Mouse (Mus musculus): ENCODE results near the gene Pbld2. TPM values are rescaled to one million over a fixed set of nuclear protein-coding genes. Genes with fewer than 3 reads are reported as not detected.

The Pbld2 gene
- polyA plus RNA-seq, 1 experiment: not detected

- peaks cover 41% of the 10 kb centered on the region for H3K27me3 ChIP-seq (ENCODE audit: control insufficient read depth)
- no peak overlapping the region for H3K4me3 ChIP-seq (replicated peaks)
- H3K36me3 ChIP-seq (ENCODE audit: control insufficient read depth): no peaks in the 10 kb centered on the region
- TF ChIP-seq GATA1 (IDR thresholded peaks at IDR 0.05; ENCODE audit: low read length): no peak
- no peaks in the 10 kb centered on the region; the same call in 1 of the 2 replicates for H3K9me3 ChIP-seq (ENCODE audit: control insufficient read depth, low read length)
- no peaks in the 10 kb centered on the region for H3K4me1 ChIP-seq (ENCODE audit: control insufficient read depth)
Observed at GRCm38 (mm10) chr10:63096757-63097156, 72.6 kb downstream of the Pbld2 start.

DNA sequence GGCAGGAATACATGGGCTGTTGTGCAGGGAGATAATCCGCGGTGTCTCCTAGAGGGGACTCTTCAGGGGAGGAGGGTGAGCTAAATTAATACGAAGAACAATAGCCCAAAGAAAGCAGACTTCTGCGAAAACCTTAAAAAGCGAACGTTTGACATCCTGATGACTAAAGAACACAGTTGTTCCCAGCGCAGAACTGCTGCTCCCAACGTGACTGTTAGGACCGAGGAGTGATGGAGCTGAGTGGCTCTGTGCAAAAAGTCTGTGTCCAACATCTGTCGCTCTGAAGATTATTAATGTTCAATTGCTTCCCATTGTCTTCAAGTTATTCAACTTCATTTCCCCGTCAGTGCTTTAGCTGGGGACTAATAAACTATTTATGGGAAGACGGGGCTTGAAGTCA, 74.1 kb downstream of the Pbld2 start:
- Histone ChIP-seq H3K4me1 (ENCODE audit: control insufficient read depth) (no peaks in the 10 kb centered on the region), H3K9me3 (ENCODE audit: control insufficient read depth, low read length) (no peaks in the 10 kb centered on the region; the same call in 1 of the 2 replicates), H3K4me3 (replicated peaks) (no peak overlapping the region), H3K27me3 (ENCODE audit: control insufficient read depth) (peaks cover 45% of the 10 kb centered on the region), H3K36me3 (ENCODE audit: control insufficient read depth) (no peaks in the 10 kb centered on the region)
- TF ChIP-seq TAL1 (IDR thresholded peaks at IDR 0.05; ENCODE audit: low read length) (no peak), GATA1 (IDR thresholded peaks at IDR 0.05; ENCODE audit: low read length) (no peak)

DNA sequence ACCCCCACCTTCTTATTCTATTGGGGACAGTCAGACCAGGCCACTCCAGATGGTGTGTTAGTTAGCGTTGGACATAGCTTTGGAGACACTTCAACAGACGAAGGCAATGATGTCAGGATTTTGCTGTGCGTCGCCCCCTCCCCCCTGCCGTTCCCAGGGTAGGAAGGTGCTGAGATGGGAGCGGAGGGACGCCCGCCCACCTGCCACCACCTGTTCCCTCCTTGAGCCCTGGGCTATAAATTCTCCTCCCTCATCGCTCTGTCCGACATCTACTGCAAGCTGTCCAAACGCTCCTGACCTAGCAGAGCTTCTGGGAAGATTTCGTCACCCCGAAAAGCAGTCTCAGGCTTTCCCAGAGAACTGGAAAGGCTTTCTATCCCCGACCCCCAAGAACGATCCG, 75.4 kb downstream of the Pbld2 start, which contains the start of gene Atoh7:
Gene Atoh7 (plus strand): TSS at position 131 of the 400 bp plus-strand sequence.
- Histone ChIP-seq H3K4me1 (ENCODE audit: control insufficient read depth) (no peaks in the 10 kb centered on the region), H3K36me3 (ENCODE audit: control insufficient read depth) (no peaks in the 10 kb centered on the region), H3K4me3 (replicated peaks) (peak within 1 kb of the TSS; percentile 13), H3K27me3 (ENCODE audit: control insufficient read depth) (peaks cover 45% of the 10 kb centered on the region), H3K9me3 (ENCODE audit: control insufficient read depth, low read length) (no peaks in the 10 kb centered on the region; the same call in 1 of the 2 replicates)
- TF ChIP-seq TAL1 (IDR thresholded peaks at IDR 0.05; ENCODE audit: low read length) (no peak), GATA1 (IDR thresholded peaks at IDR 0.05; ENCODE audit: low read length) (no peak)

- peak overlapping the region; percentile 13 for H3K4me3 ChIP-seq (replicated peaks)
- TF ChIP-seq GATA1 (IDR thresholded peaks at IDR 0.05; ENCODE audit: low read length): no peak
- no peak for TF ChIP-seq TAL1 (IDR thresholded peaks at IDR 0.05; ENCODE audit: low read length)
- H3K27me3 ChIP-seq (ENCODE audit: control insufficient read depth): peaks cover 45% of the 10 kb centered on the region
Observed at GRCm38 (mm10) chr10:63099941-63100562, 75.9 kb downstream of the Pbld2 start.

DNA sequence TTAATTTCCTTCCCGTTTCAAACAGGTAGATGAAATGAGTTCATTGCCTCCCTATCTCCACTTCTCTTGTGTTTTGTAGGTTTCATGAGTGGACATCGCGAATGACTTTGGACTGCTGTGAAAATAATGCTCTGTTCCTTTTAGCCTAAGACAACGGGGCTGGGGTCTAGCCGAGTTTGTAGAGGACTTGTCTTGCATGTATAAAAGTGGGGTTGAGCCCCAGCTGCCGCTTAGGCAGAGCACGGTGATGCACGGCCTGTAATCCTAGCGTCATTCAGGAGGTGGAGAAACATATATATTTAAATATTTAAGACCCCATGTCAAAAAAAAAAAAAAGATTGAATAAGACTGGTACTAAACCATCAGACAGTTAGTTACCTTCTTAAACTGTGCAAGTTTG, 76.5 kb downstream of the Pbld2 start:
- Histone ChIP-seq H3K4me3 (replicated peaks) (no peak overlapping the region), H3K36me3 (ENCODE audit: control insufficient read depth) (no peaks in the 10 kb centered on the region), H3K27me3 (ENCODE audit: control insufficient read depth) (peaks cover 45% of the 10 kb centered on the region), H3K9me3 (ENCODE audit: control insufficient read depth, low read length) (no peaks in the 10 kb centered on the region; the same call in 1 of the 2 replicates), H3K4me1 (ENCODE audit: control insufficient read depth) (no peaks in the 10 kb centered on the region)
- TF ChIP-seq GATA1 (IDR thresholded peaks at IDR 0.05; ENCODE audit: low read length): no peak
- TF ChIP-seq TAL1 (IDR thresholded peaks at IDR 0.05; ENCODE audit: low read length): no peak

More at GRCm38 (mm10) chr10:63099941-63100562, 75.9 kb downstream of the Pbld2 start:
- Histone ChIP-seq H3K9me3 (ENCODE audit: control insufficient read depth, low read length) (no peaks in the 10 kb centered on the region; the same call in 1 of the 2 replicates), H3K36me3 (ENCODE audit: control insufficient read depth) (no peaks in the 10 kb centered on the region), H3K4me1 (ENCODE audit: control insufficient read depth) (no peaks in the 10 kb centered on the region)

Other genes starting within 250 kb of the Pbld2 start
- gene Ccar1, start 232.0 kb upstream of the Pbld2 start, polyA plus RNA-seq (2012): 0.51 and 0.70 TPM in 2 replicates
- 0.11 TPM in 1 of 2 replicates, not detected in the other for gene Tet1, start 115.3 kb upstream of the Pbld2 start, polyA plus RNA-seq (2012)
- 0.33 and 0.58 TPM in 2 replicates for gene Slc25a16, start 103.7 kb upstream of the Pbld2 start, polyA plus RNA-seq (2012)
- gene Dna2, start 77.3 kb upstream of the Pbld2 start, polyA plus RNA-seq (2012): 1.0 and 1.6 TPM in 2 replicates
- not detected in 2 replicates for gene Rufy2, start 44.1 kb upstream of the Pbld2 start, polyA plus RNA-seq (2012)
- 2.2 and 2.4 TPM in 2 replicates for gene Hnrnph3, start 98 bp upstream of the Pbld2 start, polyA plus RNA-seq (2012)
- not detected in 2 replicates for gene Pbld1, start 35.8 kb downstream of the Pbld2 start, polyA plus RNA-seq (2012)
- not detected in 2 replicates for gene Atoh7, start 75.3 kb downstream of the Pbld2 start, polyA plus RNA-seq (2012)
- gene Mypn, start 179.6 kb downstream of the Pbld2 start, polyA plus RNA-seq (2012): not detected in 2 replicates
- 1.4 and 1.7 TPM in 2 replicates for gene Herc4, start 219.5 kb downstream of the Pbld2 start, polyA plus RNA-seq (2012)

All from erythroblast, embryonic 14.5 days (primary cell).